Mouse (Mus musculus): Measurements from ENCODE around the gene Olfr1256. TPM values are rescaled to one million over a fixed set of nuclear protein-coding genes. Genes with fewer than 3 reads are reported as not detected.

The Olfr1256 gene
- total RNA-seq (2021), result not detected in 2 replicates
- long read RNA-seq, result 0 reads

DNA sequence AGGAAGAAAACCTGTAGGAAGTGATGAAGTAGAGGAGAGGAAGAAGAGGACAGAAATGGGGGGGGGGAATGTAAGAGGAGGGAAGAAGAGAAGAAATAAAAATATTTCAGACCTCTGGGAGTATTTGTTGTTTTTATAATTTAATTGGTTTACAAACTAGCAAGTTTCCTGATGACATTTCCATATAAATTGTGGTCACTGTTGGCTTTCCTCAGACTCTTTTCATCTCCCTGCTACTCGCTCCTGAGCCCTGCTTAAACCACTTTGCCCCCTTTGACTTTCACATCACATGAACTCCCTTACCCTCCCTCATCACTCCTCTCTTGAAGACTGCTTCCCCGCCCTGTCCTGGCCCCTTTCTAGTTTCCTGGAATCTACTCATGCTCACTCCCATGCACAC lies at the start of gene Olfr1256:
Gene Olfr1256 (minus strand): TSS at position 101 of the 400 bp plus-strand sequence.
- no peak for DNase-seq

DNA sequence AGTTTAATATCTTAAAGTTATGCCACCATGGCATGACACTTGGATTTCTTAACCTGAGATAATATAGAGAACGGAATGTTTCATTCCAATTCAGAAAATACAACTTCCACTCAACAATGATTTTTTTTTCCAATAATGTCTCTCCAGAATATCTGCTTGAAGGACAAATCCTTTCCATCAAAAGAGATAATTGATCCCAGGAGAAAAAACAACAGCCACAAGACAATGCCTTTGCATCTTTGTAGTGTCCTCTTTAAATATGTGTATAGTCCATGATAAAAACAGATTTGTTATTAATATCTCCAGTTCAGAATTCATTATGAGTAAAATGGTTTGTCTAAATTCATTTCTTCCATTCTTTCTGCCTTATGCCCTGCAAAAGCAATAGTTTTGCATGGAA lies 36.8 kb upstream of the Olfr1256 start, which contains the start of gene Olfr1257:
Gene Olfr1257 (plus strand): TSS at position 301 of the 400 bp plus-strand sequence.
- DNase-seq, result no peak

DNA sequence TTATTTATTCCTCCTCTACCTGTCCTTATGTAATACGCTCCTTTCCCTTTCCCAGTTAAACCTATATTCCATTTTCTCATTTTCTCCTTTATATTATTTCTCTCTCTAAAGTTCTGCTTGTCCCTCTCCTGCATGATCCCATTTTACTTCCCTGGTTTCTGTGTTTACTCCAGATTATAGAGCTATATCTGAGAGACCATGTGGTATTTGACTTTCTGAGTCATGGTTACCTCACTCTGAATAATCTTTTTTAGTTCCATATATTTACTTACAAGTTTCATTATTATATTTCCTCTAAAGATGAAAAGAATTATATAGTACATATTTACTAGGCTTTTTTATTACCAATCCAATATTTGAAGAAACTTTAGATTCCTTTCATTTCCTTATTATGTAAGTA lies 7.9 kb upstream of the Olfr1256 start:
- no peak for DNase-seq

DNA sequence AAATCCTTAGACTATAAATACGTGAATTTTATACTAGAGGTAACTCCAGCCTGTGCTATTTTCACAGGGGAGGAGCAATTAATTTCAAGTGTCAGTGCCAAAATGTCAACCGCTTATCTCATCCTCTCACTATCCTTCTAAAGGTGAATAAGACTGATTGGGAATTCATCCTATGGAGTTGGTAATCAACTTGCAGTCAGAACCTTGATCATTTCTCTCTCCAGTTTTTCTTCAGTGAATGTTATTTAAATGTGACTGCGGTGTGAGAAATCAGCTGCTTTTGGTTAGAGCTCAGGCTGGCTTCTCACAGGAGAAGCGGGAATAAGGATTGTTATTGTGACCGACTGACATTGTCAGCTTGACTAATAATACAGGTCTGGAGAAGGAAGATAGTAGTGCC lies 6.8 kb upstream of the Olfr1256 start, which contains the start of gene Olfr48:
Gene Olfr48 (minus strand): TSS at position 101 of the 400 bp plus-strand sequence.
- DNase-seq, result no peak

- no peak for DNase-seq
Observed at GRCm38 (mm10) chr2:89820216-89820615, 21.1 kb downstream of the Olfr1256 start.

GRCm38 (mm10) chr2:89811751-89812150 lies 29.6 kb downstream of the Olfr1256 start, which contains the start of gene Olfr1255:
Gene Olfr1255 (plus strand): TSS chr2:89812051.
- DNase-seq, result no peak

GRCm38 (mm10) chr2:89810751-89811150 lies 30.6 kb downstream of the Olfr1256 start:
- DNase-seq, result no peak

GRCm38 (mm10) chr2:89799583-89799982 lies 41.8 kb downstream of the Olfr1256 start:
- DNase-seq, result no peak

- DNase-seq, result no peak
Observed at GRCm38 (mm10) chr2:89793519-89793918, 47.8 kb downstream of the Olfr1256 start, which contains the start of gene Olfr1254. Gene Olfr1254 (minus strand): TSS chr2:89793619.

Other genes starting within 250 kb of the Olfr1256 start
- not detected in 2 replicates for gene Olfr1246, start 248.4 kb downstream of the Olfr1256 start, total RNA-seq (2021)
- not detected in 2 replicates for gene Olfr1247, start 227.4 kb downstream of the Olfr1256 start, total RNA-seq (2021)
- not detected in 2 replicates for gene Olfr1248, start 223.3 kb downstream of the Olfr1256 start, total RNA-seq (2021)
- not detected in 2 replicates for gene Olfr1249, start 206.6 kb downstream of the Olfr1256 start, total RNA-seq (2021)
- gene Olfr1250, start 180.1 kb downstream of the Olfr1256 start, total RNA-seq (2021), result not detected in 2 replicates
- gene Olfr1251, start 169.6 kb downstream of the Olfr1256 start, total RNA-seq (2021), result not detected in 2 replicates
- not detected in 2 replicates for gene Olfr1252, start 116.5 kb downstream of the Olfr1256 start, total RNA-seq (2021)
- gene Olfr1253, start 84.5 kb downstream of the Olfr1256 start, total RNA-seq (2021), result not detected in 2 replicates
- not detected in 2 replicates for gene Olfr1254, start 47.9 kb downstream of the Olfr1256 start, total RNA-seq (2021)
- not detected in 2 replicates for gene Olfr1255, start 29.5 kb downstream of the Olfr1256 start, total RNA-seq (2021)
- not detected in 2 replicates for gene Olfr48, start 6.7 kb upstream of the Olfr1256 start, total RNA-seq (2021)
- gene Olfr1257, start 36.9 kb upstream of the Olfr1256 start, total RNA-seq (2021), result not detected in 2 replicates
- gene Olfr1258, start 85.8 kb upstream of the Olfr1256 start, total RNA-seq (2021), result not detected in 2 replicates
- not detected in 2 replicates for gene Olfr1259, start 107.1 kb upstream of the Olfr1256 start, total RNA-seq (2021)
- not detected in 2 replicates for gene Olfr1260, start 132.8 kb upstream of the Olfr1256 start, total RNA-seq (2021)
- not detected in 2 replicates for gene Olfr1261, start 149.7 kb upstream of the Olfr1256 start, total RNA-seq (2021)
- not detected in 2 replicates for gene Olfr1262, start 158.6 kb upstream of the Olfr1256 start, total RNA-seq (2021)
- gene Olfr1263, start 170.6 kb upstream of the Olfr1256 start, total RNA-seq (2021), result not detected in 2 replicates
- gene Olfr1264, start 184.0 kb upstream of the Olfr1256 start, total RNA-seq (2021), result not detected in 2 replicates
- not detected in 2 replicates for gene Olfr1265, start 193.8 kb upstream of the Olfr1256 start, total RNA-seq (2021)
- not detected in 2 replicates for gene Olfr140, start 222.0 kb upstream of the Olfr1256 start, total RNA-seq (2021)

Measured in adrenal gland, postnatal 25 days (tissue).